Mouse (Mus musculus): Measurements from ENCODE around the gene Ccdc47.

- TF ChIP-seq CTCF (IDR thresholded peaks at IDR 0.05; ENCODE audit: insufficient read depth, low read length) (no peak), POLR2A (IDR thresholded peaks at IDR 0.05; ENCODE audit: borderline replicate concordance, extremely low read depth, low read depth, low read length) (no peak)
Observed at GRCm38 (mm10) chr11:106195341-106195740, 20.8 kb downstream of the Ccdc47 start.
